Mouse (Mus musculus) neural tube, embryonic 14.5 days (tissue): ENCODE results near the gene Krt31. TPM values are rescaled to one million over a fixed set of nuclear protein-coding genes. Genes with fewer than 3 reads are reported as not detected.

Experiments used
- ATAC-seq: fragments of 200-750 bp; cut with Nextera tagmentation; 2 replicates; pipeline ENCODE4 v1.8.0; 2017; ENCODE audit warnings: low read depth, mild to moderate bottlenecking, moderate TSS enrichment, moderate library complexity
- H3K27ac ChIP-seq: fragments of 300-500 bp; sonication (generic); 2 replicates; pipeline ENCODE4 v1.5.1; 2014; ENCODE audit warnings: low read depth, mild to moderate bottlenecking, control low read depth, low read length, moderate library complexity, mixed read lengths
- H3K27me3 ChIP-seq: fragments of 300-500 bp; sonication (generic); 2 replicates; pipeline ENCODE4 v1.6.1; 2014; ENCODE audit warnings: low read length; ENCODE audit not compliant: control insufficient read depth, insufficient read depth
- H3K36me3 ChIP-seq: fragments of 300-500 bp; sonication (generic); 2 replicates; pipeline ENCODE4 v1.6.1; 2014; ENCODE audit warnings: low read length, mixed read lengths; ENCODE audit not compliant: control insufficient read depth, insufficient read depth
- H3K4me1 ChIP-seq: fragments of 300-500 bp; sonication (generic); 2 replicates; pipeline ENCODE4 v1.6.1; 2014; ENCODE audit warnings: low read length; ENCODE audit not compliant: control insufficient read depth, insufficient read depth
- H3K4me2 ChIP-seq: fragments of 300-500 bp; sonication (generic); 2 replicates; pipeline ENCODE4 v1.6.1; 2014; ENCODE audit warnings: mild to moderate bottlenecking, low read depth, low read length, control low read depth
- H3K4me3 ChIP-seq: fragments of 300-500 bp; sonication (generic); 2 replicates; pipeline ENCODE4 v1.5.1; 2014; ENCODE audit warnings: low read depth, low read length, control low read depth, mixed read lengths
- H3K9ac ChIP-seq: fragments of 300-500 bp; sonication (generic); replicated peaks from 2 replicates; pipeline ENCODE4 v1.6.1; 2014; ENCODE audit warnings: low read depth, mild to moderate bottlenecking, control low read depth, low read length, mixed read lengths
- H3K9me3 ChIP-seq: fragments of 300-500 bp; sonication (generic); 2 replicates; pipeline ENCODE4 v1.6.1; 2016; ENCODE audit warnings: low read length; ENCODE audit not compliant: control insufficient read depth
- WGBS: fragments of 180-500 bp; shearing (Covaris S2); extraction: QIAGEN DNeasy Blood & Tissue Kit; methylation state at CpG from one replicate; pipeline ENCODE4 v1.1.7; 2014; 5-methylcytosine and 5-hydroxymethylcytosine counted together
- polyA plus RNA-seq: library from polyadenylated mRNA; unstranded; fragments of >200 nt; fragmentation: Nextera tagmentation; extraction: Ambion mirVana; gene quantifications from 2 replicates; pipeline ENCODE4 v1.2.1, GENCODE M21; 2014

Krt31 gene
- not detected in 2 replicates for polyA plus RNA-seq

DNA sequence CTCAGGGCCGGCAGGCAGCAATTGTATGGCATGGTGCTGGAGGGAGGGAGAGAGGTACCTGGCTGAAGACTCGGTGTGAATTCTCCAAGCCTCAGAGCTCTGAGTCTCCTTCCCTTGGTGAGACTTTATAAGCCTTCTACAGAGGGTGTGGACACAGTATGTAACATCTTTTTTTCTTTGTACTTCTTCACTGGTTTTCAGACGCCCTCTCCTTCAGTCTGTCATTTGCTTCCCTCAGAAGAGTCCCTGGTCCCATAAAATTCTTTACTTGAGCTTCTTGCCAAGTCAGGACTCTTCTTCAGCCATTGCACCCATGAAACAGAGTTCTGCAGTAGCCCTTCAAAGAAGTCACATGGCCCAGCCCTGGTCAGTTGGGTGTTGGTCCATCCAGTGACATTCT lies at the start of gene Krt31:
TSS of gene Krt31 (minus strand) at position 101 of the 400 bp plus-strand sequence.
- Histone ChIP-seq H3K9me3 (no peaks in the 10 kb centered on the region), H3K27me3 (no peaks in the 10 kb centered on the region), H3K9ac (no peak within 1 kb of the TSS), H3K36me3 (no peaks in the 10 kb centered on the region), H3K27ac (no peak within 1 kb of the TSS), H3K4me2 (no peak within 1 kb of the TSS), H3K4me3 (no peak within 1 kb of the TSS), H3K4me1 (no peaks in the 10 kb centered on the region)
- WGBS = 93% methylated on average over 3 of the region's 3 CpGs
- no peak for ATAC-seq

- Histone ChIP-seq H3K4me3 (no peak overlapping the region), H3K9me3 (no peaks in the 10 kb centered on the region), H3K9ac (no peak overlapping the region), H3K36me3 (no peaks in the 10 kb centered on the region), H3K4me1 (no peaks in the 10 kb centered on the region), H3K27me3 (no peaks in the 10 kb centered on the region), H3K4me2 (no peak overlapping the region), H3K27ac (no peak overlapping the region)
- no peak for ATAC-seq
- 79% methylated on average over 9 of the region's 9 CpGs for WGBS
These were observed 47.5 kb upstream of the Krt31 start for GRCm38 (mm10) chr11:100097819-100098218.

- Histone ChIP-seq H3K9me3 (no peaks in the 10 kb centered on the region), H3K27me3 (no peaks in the 10 kb centered on the region), H3K4me2 (no peak within 1 kb of the TSS), H3K9ac (no peak within 1 kb of the TSS), H3K36me3 (no peaks in the 10 kb centered on the region), H3K4me1 (no peaks in the 10 kb centered on the region), H3K27ac (no peak within 1 kb of the TSS), H3K4me3 (no peak within 1 kb of the TSS)
- WGBS = 85% methylated on average over 9 of the region's 9 CpGs
- ATAC-seq = no peak
These were observed 45.8 kb upstream of the Krt31 start, which contains the start of gene Krt35 for GRCm38 (mm10) chr11:100096141-100096540. Gene Krt35 (minus strand): TSS chr11:100096241.

- no peak for ATAC-seq
- H3K27me3 ChIP-seq = no peaks in the 10 kb centered on the region
- no peak overlapping the region for H3K4me3 ChIP-seq
- no peaks in the 10 kb centered on the region for H3K9me3 ChIP-seq
- no peak overlapping the region for H3K27ac ChIP-seq
- H3K4me2 ChIP-seq = no peak overlapping the region
- no peaks in the 10 kb centered on the region for H3K36me3 ChIP-seq
- H3K9ac ChIP-seq = no peak overlapping the region
- WGBS = 76% methylated on average over 7 of the region's 7 CpGs
- no peaks in the 10 kb centered on the region for H3K4me1 ChIP-seq
These were observed 38.2 kb upstream of the Krt31 start for GRCm38 (mm10) chr11:100088378-100089025.

DNA sequence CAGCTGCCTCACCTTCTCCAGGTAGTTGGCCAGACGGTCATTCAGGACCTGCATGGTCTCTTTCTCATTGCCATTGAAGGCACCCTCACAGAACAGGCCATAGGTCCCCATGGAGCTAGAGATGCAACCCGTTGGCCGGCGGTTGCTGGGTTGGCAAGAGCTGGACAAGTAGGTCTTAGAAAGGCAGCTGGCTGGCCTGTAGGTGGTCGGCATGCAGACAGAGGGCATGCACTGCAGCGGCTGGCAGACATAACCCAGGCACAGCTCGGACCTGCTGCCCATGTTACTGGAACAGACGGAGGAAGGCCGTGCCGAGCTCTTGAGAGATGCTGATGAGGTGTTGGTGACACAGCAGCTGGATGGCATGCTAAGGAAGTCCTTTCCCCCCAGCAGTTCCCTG lies 37.5 kb upstream of the Krt31 start, which contains the start of gene Krt32:
TSS of gene Krt32 (minus strand) at position 366 of the 400 bp plus-strand sequence.
- ATAC-seq = no peak
- H3K27me3 ChIP-seq = no peaks in the 10 kb centered on the region
- 94% methylated on average over 10 of the region's 10 CpGs for WGBS
- no peaks in the 10 kb centered on the region for H3K4me1 ChIP-seq
- no peaks in the 10 kb centered on the region for H3K36me3 ChIP-seq
- H3K9ac ChIP-seq = no peak within 1 kb of the TSS
- no peak within 1 kb of the TSS for H3K4me2 ChIP-seq
- no peaks in the 10 kb centered on the region for H3K9me3 ChIP-seq
- H3K4me3 ChIP-seq = no peak within 1 kb of the TSS
- H3K27ac ChIP-seq = no peak within 1 kb of the TSS

DNA sequence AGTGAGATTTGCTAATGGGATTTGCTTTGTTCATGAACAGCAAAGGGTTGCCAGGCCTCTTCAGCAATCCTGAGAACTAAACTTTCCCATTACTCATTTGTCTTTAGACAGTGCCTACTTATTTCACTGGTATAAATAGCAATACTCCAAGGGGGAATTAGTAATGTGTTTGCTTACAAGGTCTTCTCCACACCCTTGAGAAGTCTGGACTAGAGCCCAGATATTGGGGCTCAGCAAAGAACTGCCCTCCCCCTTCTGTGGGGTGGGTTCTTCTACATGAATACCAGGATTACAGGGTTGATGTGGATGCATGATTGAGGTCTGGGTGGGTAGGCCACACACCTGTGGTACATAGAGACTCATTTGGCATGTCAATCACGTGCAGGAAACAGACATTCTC lies 23.5 kb upstream of the Krt31 start:
- Histone ChIP-seq H3K4me3 (no peak overlapping the region), H3K36me3 (no peaks in the 10 kb centered on the region), H3K4me2 (no peak overlapping the region), H3K4me1 (no peaks in the 10 kb centered on the region), H3K9me3 (no peaks in the 10 kb centered on the region), H3K27me3 (no peaks in the 10 kb centered on the region), H3K27ac (no peak overlapping the region), H3K9ac (no peak overlapping the region)
- 78% methylated on average over 1 of the region's 1 CpGs for WGBS
- ATAC-seq = no peak

- ATAC-seq = no peak
- Histone ChIP-seq H3K9ac (no peak overlapping the region), H3K36me3 (no peaks in the 10 kb centered on the region), H3K4me3 (no peak overlapping the region), H3K27me3 (no peaks in the 10 kb centered on the region), H3K27ac (no peak overlapping the region), H3K4me1 (no peaks in the 10 kb centered on the region), H3K9me3 (no peaks in the 10 kb centered on the region), H3K4me2 (no peak overlapping the region)
- 84% methylated on average over 17 of the region's 17 CpGs for WGBS
These were observed 17.1 kb upstream of the Krt31 start for GRCm38 (mm10) chr11:100067293-100068036.

DNA sequence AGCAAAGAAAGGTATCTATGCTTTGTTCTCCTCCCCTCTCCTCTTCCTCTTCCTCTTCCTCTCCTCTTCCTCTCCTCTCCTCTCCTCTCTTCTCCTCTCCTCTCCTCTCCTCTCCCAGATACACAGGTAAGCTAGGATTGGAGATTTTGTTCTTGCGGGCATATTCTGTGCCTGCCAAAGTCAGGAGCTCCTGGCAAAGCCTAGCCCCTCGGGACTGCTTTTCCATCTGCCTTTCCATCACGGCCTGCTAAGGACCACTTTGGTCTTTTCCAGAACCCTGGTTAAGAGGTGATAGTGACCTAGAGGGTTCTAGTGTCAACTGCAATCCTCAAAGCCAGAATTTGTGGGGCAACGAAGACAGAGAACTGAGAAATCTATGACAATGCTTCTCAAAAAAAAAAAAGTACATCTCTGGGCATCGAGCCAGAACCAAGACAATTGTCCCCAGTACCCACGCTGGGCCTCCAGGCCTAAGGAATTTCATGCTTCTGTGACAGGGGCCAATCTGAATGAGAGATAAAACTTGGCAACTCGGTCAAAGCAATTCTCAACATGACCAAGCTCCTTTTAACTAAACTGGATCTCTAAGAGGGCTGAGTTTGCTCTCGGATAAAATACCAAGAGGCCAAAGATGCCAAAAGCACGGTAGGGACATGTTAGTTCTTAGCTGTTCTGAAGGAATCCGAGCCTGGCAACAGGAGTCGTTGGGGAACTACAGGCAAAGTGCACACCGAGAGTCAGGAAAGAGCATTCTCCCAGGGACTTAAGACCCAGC lies 16.1 kb upstream of the Krt31 start:
- no peak for ATAC-seq

DNA sequence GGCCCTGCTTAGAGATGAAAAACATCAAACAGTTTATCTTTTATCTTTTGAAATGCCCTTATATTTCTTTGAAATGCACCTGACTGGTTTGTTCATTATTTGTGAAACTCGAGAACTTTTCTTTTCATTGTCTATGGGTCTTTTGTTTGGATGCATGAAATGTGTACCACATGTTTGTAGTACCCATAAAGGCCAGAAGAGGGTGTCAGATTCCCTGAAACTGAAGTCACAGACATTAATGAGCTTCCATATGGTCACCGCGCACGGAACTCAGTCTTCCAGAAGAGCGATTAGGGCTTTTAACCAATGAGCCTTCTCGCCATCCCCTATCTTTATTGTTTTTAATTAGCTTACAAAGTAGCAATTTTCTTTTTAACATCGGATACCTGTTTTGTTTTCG lies 8.5 kb upstream of the Krt31 start:
- Histone ChIP-seq H3K4me2 (no peak overlapping the region), H3K36me3 (no peaks in the 10 kb centered on the region), H3K4me3 (no peak overlapping the region), H3K27ac (no peak overlapping the region), H3K9me3 (no peaks in the 10 kb centered on the region), H3K9ac (no peak overlapping the region), H3K4me1 (no peaks in the 10 kb centered on the region), H3K27me3 (no peaks in the 10 kb centered on the region)
- ATAC-seq = no peak
- 69% methylated on average over 8 of the region's 8 CpGs for WGBS

More for the DNA sequence above, 16.1 kb upstream of the Krt31 start:
- Histone ChIP-seq H3K27ac (no peak overlapping the region), H3K36me3 (no peaks in the 10 kb centered on the region), H3K4me3 (no peak overlapping the region), H3K27me3 (no peaks in the 10 kb centered on the region), H3K9me3 (no peaks in the 10 kb centered on the region), H3K4me2 (no peak overlapping the region), H3K9ac (no peak overlapping the region), H3K4me1 (no peaks in the 10 kb centered on the region)
- 70% methylated on average over 12 of the region's 12 CpGs for WGBS
